Mouse (Mus musculus) liver, postnatal 0 days (tissue): ENCODE measurements around the gene Dnaaf1. TPM values are rescaled to one million over a fixed set of nuclear protein-coding genes. Genes with fewer than 3 reads are reported as not detected.

Source experiments
- ATAC-seq: fragments of 200-750 bp; cut with Nextera tagmentation; 2 replicates; pipeline ENCODE4 v1.8.0; 2017; ENCODE audit warnings: mild to moderate bottlenecking, moderate library complexity
- DNase-seq: peaks from one replicate; pipeline ENCODE4 v3.0.0-alpha.2; 2016
- H3K27ac ChIP-seq: fragments of 300-500 bp; sonication (generic); 2 replicates; pipeline ENCODE4 v1.5.1; 2014; ENCODE audit warnings: antibody characterized with exemption, moderate library complexity, mild to moderate bottlenecking, low read depth
- H3K27me3 ChIP-seq: fragments of 300-500 bp; sonication (generic); 2 replicates; pipeline ENCODE4 v1.6.1; 2014; ENCODE audit warnings: low read length, control low read depth, mixed read lengths; ENCODE audit not compliant: insufficient read depth
- H3K36me3 ChIP-seq: fragments of 300-500 bp; sonication (generic); replicated peaks from 2 replicates; pipeline ENCODE4 v1.6.1; 2014; ENCODE audit warnings: mild to moderate bottlenecking, control low read depth, low read length, moderate library complexity, mixed read lengths; ENCODE audit not compliant: insufficient read depth
- H3K4me1 ChIP-seq: fragments of 300-500 bp; sonication (generic); 2 replicates; pipeline ENCODE4 v1.6.1; 2014; ENCODE audit warnings: antibody characterized with exemption, mild to moderate bottlenecking, control low read depth; ENCODE audit not compliant: insufficient read depth
- H3K4me2 ChIP-seq: fragments of 300-500 bp; sonication (generic); 2 replicates; pipeline ENCODE4 v1.6.1; 2014; ENCODE audit warnings: low read depth, mild to moderate bottlenecking, low read length, moderate library complexity, mixed read lengths
- H3K4me3 ChIP-seq: fragments of 300-500 bp; sonication (generic); 2 replicates; pipeline ENCODE4 v1.5.1; 2014; ENCODE audit warnings: low read depth, low read length
- H3K9ac ChIP-seq: fragments of 300-500 bp; sonication (generic); replicated peaks from 2 replicates; pipeline ENCODE4 v1.6.1; 2014; ENCODE audit warnings: mild to moderate bottlenecking, moderate library complexity
- H3K9me3 ChIP-seq: fragments of 300-500 bp; sonication (generic); 2 replicates; pipeline ENCODE4 v1.6.1; 2016; ENCODE audit warnings: mild to moderate bottlenecking, control low read depth, low read length, mixed read lengths
- CTCF ChIP-seq: sonication (generic); IDR thresholded peaks from 2 replicates; pipeline ENCODE4 v1.5.1; 2016; ENCODE audit warnings: antibody characterized with exemption, low read depth
- EP300 ChIP-seq: IDR thresholded peaks from 2 replicates; pipeline ENCODE4 v1.6.1; 2016; ENCODE audit warnings: antibody characterized with exemption, low read depth, mild to moderate bottlenecking
- WGBS: fragments of 180-500 bp; shearing (Covaris S2); extraction: QIAGEN DNeasy Blood & Tissue Kit; methylation state at CpG from one replicate; pipeline ENCODE4 v1.1.7; 2014; ENCODE audit not compliant: insufficient replicate concordance; 5-methylcytosine and 5-hydroxymethylcytosine counted together
- polyA plus RNA-seq: library from polyadenylated mRNA; unstranded; fragments of >200 nt; fragmentation: Nextera tagmentation; extraction: Ambion mirVana; gene quantifications from 2 replicates; pipeline ENCODE4 v1.2.1, GENCODE M21; 2015

The Dnaaf1 gene
- polyA plus RNA-seq, 1 experiment from 2014 or later = not detected

GRCm38 (mm10) chr8:119568251-119568650, 6.8 kb upstream of the Dnaaf1 start:
- H3K9ac ChIP-seq = no peak overlapping the region
- no peaks in the 10 kb centered on the region for H3K27me3 ChIP-seq
- H3K4me3 ChIP-seq = no peak overlapping the region
- no peak overlapping the region for H3K4me2 ChIP-seq
- peaks cover 28% of the 10 kb centered on the region for H3K36me3 ChIP-seq
- TF ChIP-seq CTCF (no peak), EP300 (no peak)
- H3K27ac ChIP-seq = no peak overlapping the region
- 81% methylated on average over 9 of the region's 9 CpGs for WGBS
- H3K4me1 ChIP-seq = no peaks in the 10 kb centered on the region
- H3K9me3 ChIP-seq = no peaks in the 10 kb centered on the region
- no peak for ATAC-seq
- no peak for DNase-seq

- Histone ChIP-seq H3K27ac (no peak overlapping the region), H3K27me3 (no peaks in the 10 kb centered on the region), H3K9ac (no peak overlapping the region), H3K4me3 (no peak overlapping the region), H3K36me3 (peaks cover 24% of the 10 kb centered on the region), H3K4me2 (no peak overlapping the region), H3K4me1 (peaks cover under 1% of the 10 kb centered on the region; the same call in 1 of the 2 replicates), H3K9me3 (no peaks in the 10 kb centered on the region)
- TF ChIP-seq CTCF = no peak
- TF ChIP-seq EP300 = no peak
- WGBS = 77% methylated on average over 7 of the region's 7 CpGs
- ATAC-seq (no peak), DNase-seq (no peak)
Observed at GRCm38 (mm10) chr8:119568951-119569350, 6.1 kb upstream of the Dnaaf1 start.

- no peak overlapping the region for H3K27ac ChIP-seq
- H3K9ac ChIP-seq = no peak overlapping the region
- H3K4me3 ChIP-seq = no peak overlapping the region
- H3K4me1 ChIP-seq = peaks cover 7% of the 10 kb centered on the region; the same call in 1 of the 2 replicates
- ATAC-seq (no peak), DNase-seq (no peak)
- H3K27me3 ChIP-seq = no peaks in the 10 kb centered on the region
- H3K9me3 ChIP-seq = no peaks in the 10 kb centered on the region
- TF ChIP-seq EP300 = no peak
- no peak for TF ChIP-seq CTCF
- H3K36me3 ChIP-seq = peaks cover 20% of the 10 kb centered on the region
- H3K4me2 ChIP-seq = no peak overlapping the region
- WGBS = 49% methylated on average over 4 of the region's 4 CpGs
Observed at GRCm38 (mm10) chr8:119569881-119570280, 5.2 kb upstream of the Dnaaf1 start.

GRCm38 (mm10) chr8:119571135-119571534, 3.9 kb upstream of the Dnaaf1 start:
- Histone ChIP-seq H3K4me2 (no peak overlapping the region), H3K36me3 (peaks cover 9% of the 10 kb centered on the region), H3K9ac (no peak overlapping the region), H3K27ac (no peak overlapping the region), H3K9me3 (no peaks in the 10 kb centered on the region), H3K4me3 (no peak overlapping the region), H3K4me1 (peaks cover 15% of the 10 kb centered on the region), H3K27me3 (no peaks in the 10 kb centered on the region)
- WGBS = 50% methylated on average over 6 of the region's 6 CpGs
- no peak for DNase-seq
- TF ChIP-seq CTCF (no peak), EP300 (no peak)
- ATAC-seq = no peak

- no peak for TF ChIP-seq EP300
- no peak for TF ChIP-seq CTCF
- H3K4me3 ChIP-seq = no peak overlapping the region
- DNase-seq (no peak), ATAC-seq (no peak)
- H3K4me1 ChIP-seq = peaks cover 15% of the 10 kb centered on the region
- peaks cover 6% of the 10 kb centered on the region; the same call in 1 of the 2 replicates for H3K36me3 ChIP-seq
- H3K4me2 ChIP-seq = no peak overlapping the region
- H3K9ac ChIP-seq = no peak overlapping the region
- WGBS = 75% methylated on average over 4 of the region's 4 CpGs
- no peak overlapping the region for H3K27ac ChIP-seq
- H3K27me3 ChIP-seq = no peaks in the 10 kb centered on the region
- H3K9me3 ChIP-seq = no peaks in the 10 kb centered on the region
Observed at GRCm38 (mm10) chr8:119572411-119572810, 2.6 kb upstream of the Dnaaf1 start.

GRCm38 (mm10) chr8:119575366-119575726, 311 bp downstream of the Dnaaf1 start:
- no peaks in the 10 kb centered on the region for H3K9me3 ChIP-seq
- no peaks in the 10 kb centered on the region for H3K36me3 ChIP-seq
- H3K27me3 ChIP-seq = no peaks in the 10 kb centered on the region
- WGBS = 1% methylated on average over 16 of the region's 16 CpGs
- peak overlapping the region; percentile 82 for H3K9ac ChIP-seq
- H3K4me1 ChIP-seq = peaks cover 15% of the 10 kb centered on the region
- TF ChIP-seq EP300 (no peak), CTCF (no peak)
- DNase-seq = no peak
- no peak for ATAC-seq
- H3K4me2 ChIP-seq = peak overlapping the region; percentile 98
- H3K4me3 ChIP-seq = peak overlapping the region; percentile 84
- H3K27ac ChIP-seq = no peak overlapping the region

GRCm38 (mm10) chr8:119579096-119579495, 4.1 kb downstream of the Dnaaf1 start:
- Histone ChIP-seq H3K4me1 (peaks cover 19% of the 10 kb centered on the region), H3K36me3 (no peaks in the 10 kb centered on the region), H3K27ac (no peak overlapping the region), H3K9ac (no peak overlapping the region), H3K4me3 (no peak overlapping the region), H3K4me2 (no peak overlapping the region), H3K9me3 (no peaks in the 10 kb centered on the region), H3K27me3 (no peaks in the 10 kb centered on the region)
- DNase-seq = no peak
- 49% methylated on average over 13 of the region's 13 CpGs for whole genome bisulfite sequencing
- no peak for ATAC-seq
- TF ChIP-seq CTCF (no peak), EP300 (no peak)
